Mouse (Mus musculus) embryonic fibroblast, embryonic 13.5 days (primary cell): ENCODE results near the gene Med13l.

Experiments used
- CTCF ChIP-seq: IDR thresholded peaks from 2 replicates; pipeline ENCODE4 v1.5.1; 2011; ENCODE audit warnings: mild to moderate bottlenecking, control low read depth, low read length, moderate library complexity, borderline replicate concordance; ENCODE audit not compliant: insufficient read depth
- POLR2A ChIP-seq: IDR thresholded peaks from 2 replicates; pipeline ENCODE4 v1.6.1; 2011; ENCODE audit warnings: low read depth, mild to moderate bottlenecking, control low read depth, low read length, moderate library complexity

DNA sequence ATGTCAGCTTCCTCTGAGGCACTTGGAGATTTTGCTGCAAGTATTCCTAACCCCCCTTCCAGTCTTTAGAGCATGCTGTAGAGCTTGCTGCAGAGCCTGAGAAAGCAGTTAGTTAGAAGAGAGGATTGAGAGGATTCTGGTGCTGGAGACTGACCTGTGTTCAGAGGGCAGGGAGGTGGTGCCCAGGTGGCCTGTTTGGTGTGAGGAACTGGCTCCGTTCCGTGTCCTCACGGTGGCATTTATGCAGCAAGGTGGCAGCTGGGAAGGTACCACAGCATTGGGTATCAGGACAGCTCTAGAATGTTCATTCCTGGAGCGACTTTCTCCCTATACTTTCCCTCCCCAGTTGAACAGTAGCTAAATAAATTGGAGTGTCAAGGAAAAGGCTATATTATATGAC, 125.5 kb downstream of the Med13l start:
- TF ChIP-seq CTCF = no peak
- no peak for TF ChIP-seq POLR2A
